Mouse (Mus musculus): ENCODE measurements around the gene Mpp5. TPM values are rescaled to one million over a fixed set of nuclear protein-coding genes. Genes with fewer than 3 reads are reported as not detected.

Gene Mpp5
- polyA plus RNA-seq, 1 experiment from 2014 or later = 24.1 TPM

DNA sequence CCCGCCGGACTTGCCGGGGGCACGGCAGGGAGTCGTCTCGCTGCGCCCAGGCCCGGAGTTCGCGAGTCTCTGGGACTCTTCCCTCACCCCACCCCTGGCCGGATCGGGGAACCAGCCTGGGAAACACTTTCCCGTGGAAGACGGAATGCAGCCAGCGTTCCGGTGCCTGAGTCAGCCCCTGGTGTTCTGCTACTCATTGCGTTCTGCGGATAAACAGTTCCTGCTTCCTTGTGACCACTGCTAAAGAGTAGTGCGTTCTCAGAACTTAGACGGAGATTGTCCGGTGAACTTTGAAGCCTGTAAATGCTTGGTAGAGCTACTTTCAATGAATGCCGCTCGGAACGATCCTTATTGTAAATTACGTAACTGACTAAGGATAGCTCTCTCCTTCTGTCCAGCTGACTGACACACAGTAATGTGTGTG, 683 bp downstream of the Mpp5 start:
- peak overlapping the region; percentile 47 for H3K4me2 ChIP-seq (ENCODE audit: low read depth, severe bottlenecking)
- WGBS = under 1% methylated on average over 25 of the region's 25 CpGs
- ATAC-seq (ENCODE audit: insufficient number of reproducible peaks, low FRiP score, low TSS enrichment, low read depth) (no peak; the same call in 1 of the 2 replicates), DNase-seq (ENCODE audit: low spot score) (peak; percentile 75)
- H3K4me3 ChIP-seq (ENCODE audit: low read depth, low read length) = peak overlapping the region; percentile 92
- no peaks in the 10 kb centered on the region for H3K27me3 ChIP-seq (ENCODE audit: control insufficient read depth, insufficient read depth, low read length)
- no peaks in the 10 kb centered on the region for H3K4me1 ChIP-seq (ENCODE audit: control insufficient read depth, insufficient read depth, low read length)
- no peaks in the 10 kb centered on the region for H3K36me3 ChIP-seq (ENCODE audit: control insufficient read depth, insufficient read depth, low read length)
- peak overlapping the region; percentile 95 for H3K27ac ChIP-seq (replicated peaks; ENCODE audit: low read depth, low read length)
- peak overlapping the region; percentile 89 for H3K9ac ChIP-seq (ENCODE audit: low read length)
- H3K9me3 ChIP-seq (ENCODE audit: control insufficient read depth, low read length) = no peaks in the 10 kb centered on the region

DNA sequence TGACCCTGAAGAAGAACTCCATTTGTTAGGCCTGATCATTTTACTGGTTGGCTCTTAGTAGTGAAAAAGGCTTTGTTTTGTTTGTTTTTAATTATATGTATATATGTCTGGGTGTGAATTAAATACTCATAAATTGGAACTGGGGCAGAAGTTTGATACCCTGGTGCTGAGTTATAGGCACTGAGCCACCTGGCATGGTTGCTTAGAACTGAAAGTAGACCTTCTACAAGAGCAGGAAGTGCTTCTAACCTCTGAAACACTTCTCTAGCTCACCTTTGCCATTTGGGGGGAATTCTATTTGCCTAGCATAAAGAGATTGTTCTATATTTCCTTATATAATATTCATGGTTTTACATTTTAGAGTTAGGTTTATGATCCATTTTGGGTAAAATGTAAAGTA, 13.3 kb downstream of the Mpp5 start:
- no peaks in the 10 kb centered on the region for H3K36me3 ChIP-seq (ENCODE audit: control insufficient read depth, insufficient read depth, low read length)

DNA sequence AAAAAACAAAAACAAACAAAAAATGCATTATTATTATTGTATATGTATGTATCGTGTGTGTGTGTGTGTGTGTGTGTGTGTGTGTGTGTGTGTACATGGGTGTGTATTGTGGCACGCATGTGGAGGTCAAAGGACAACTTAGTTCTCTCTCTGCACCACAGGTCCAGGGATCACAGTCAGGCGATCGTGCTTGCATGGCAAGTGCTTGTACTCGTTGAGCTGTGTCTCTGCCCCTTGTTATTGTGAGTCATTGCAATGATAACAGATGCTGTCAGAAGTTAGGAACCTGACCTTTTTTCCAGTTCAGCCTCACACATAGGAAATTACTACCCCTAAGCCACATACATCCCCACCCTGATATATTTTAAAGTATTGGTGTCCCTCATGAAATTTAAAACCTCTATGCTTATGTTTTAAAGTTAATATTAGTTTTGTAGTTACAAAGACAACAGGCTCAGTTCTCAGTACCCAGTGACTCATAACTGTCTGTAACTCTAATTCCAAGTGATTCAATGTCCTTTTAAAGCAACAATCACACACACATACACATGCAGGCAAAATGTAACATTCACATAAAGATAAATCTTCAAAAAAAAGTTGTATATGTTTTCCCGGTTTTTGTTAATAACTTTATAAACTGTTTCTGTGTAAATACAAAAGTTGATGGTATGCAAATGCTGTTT, 20.5 kb downstream of the Mpp5 start:
- ATAC-seq (ENCODE audit: insufficient number of reproducible peaks, low FRiP score, low TSS enrichment, low read depth) (no peak), DNase-seq (ENCODE audit: low spot score) (no peak)
- Histone ChIP-seq H3K4me2 (ENCODE audit: low read depth, severe bottlenecking) (no peak overlapping the region), H3K36me3 (ENCODE audit: control insufficient read depth, insufficient read depth, low read length) (no peaks in the 10 kb centered on the region), H3K27ac (replicated peaks; ENCODE audit: low read depth, low read length) (no peak overlapping the region), H3K4me1 (ENCODE audit: control insufficient read depth, insufficient read depth, low read length) (no peaks in the 10 kb centered on the region), H3K27me3 (ENCODE audit: control insufficient read depth, insufficient read depth, low read length) (no peaks in the 10 kb centered on the region), H3K9ac (ENCODE audit: low read length) (no peak overlapping the region), H3K4me3 (ENCODE audit: low read depth, low read length) (no peak overlapping the region), H3K9me3 (ENCODE audit: control insufficient read depth, low read length) (no peaks in the 10 kb centered on the region)
- 81% methylated on average over 6 of the region's 6 CpGs for WGBS

More for the DNA sequence above, 13.3 kb downstream of the Mpp5 start:
- Histone ChIP-seq H3K4me2 (ENCODE audit: low read depth, severe bottlenecking) (no peak overlapping the region), H3K27ac (replicated peaks; ENCODE audit: low read depth, low read length) (no peak overlapping the region), H3K27me3 (ENCODE audit: control insufficient read depth, insufficient read depth, low read length) (no peaks in the 10 kb centered on the region), H3K9ac (ENCODE audit: low read length) (no peak overlapping the region), H3K4me1 (ENCODE audit: control insufficient read depth, insufficient read depth, low read length) (no peaks in the 10 kb centered on the region), H3K9me3 (ENCODE audit: control insufficient read depth, low read length) (no peaks in the 10 kb centered on the region), H3K4me3 (ENCODE audit: low read depth, low read length) (no peak overlapping the region)
- ATAC-seq (ENCODE audit: insufficient number of reproducible peaks, low FRiP score, low TSS enrichment, low read depth) (no peak), DNase-seq (ENCODE audit: low spot score) (no peak)

DNA sequence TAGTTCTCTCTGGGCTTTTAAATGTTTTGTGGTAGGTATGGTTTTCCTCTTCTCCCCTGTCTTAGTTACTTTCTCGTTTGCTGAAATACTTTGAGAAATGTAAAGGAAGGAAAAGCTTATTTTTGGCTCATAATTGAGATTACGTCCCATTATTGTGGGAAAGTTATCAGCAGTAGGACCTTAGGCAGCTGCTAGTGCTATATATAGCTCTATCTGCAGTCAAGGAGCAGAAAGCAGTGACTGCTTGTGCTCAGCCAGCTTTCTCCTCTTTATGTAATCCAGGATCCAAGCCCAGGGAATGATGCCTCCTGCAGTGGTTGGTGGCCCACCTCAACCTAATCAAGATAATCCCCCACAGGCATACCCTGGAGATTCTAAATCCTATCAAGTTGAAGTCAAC, 24.5 kb downstream of the Mpp5 start:
- 93% methylated on average over 2 of the region's 2 CpGs for WGBS
- H3K4me2 ChIP-seq (ENCODE audit: low read depth, severe bottlenecking) = no peak overlapping the region
- H3K9ac ChIP-seq (ENCODE audit: low read length) = no peak overlapping the region
- no peak overlapping the region for H3K4me3 ChIP-seq (ENCODE audit: low read depth, low read length)
- H3K36me3 ChIP-seq (ENCODE audit: control insufficient read depth, insufficient read depth, low read length) = no peaks in the 10 kb centered on the region
- DNase-seq (ENCODE audit: low spot score) = no peak
- no peak for ATAC-seq (ENCODE audit: insufficient number of reproducible peaks, low FRiP score, low TSS enrichment, low read depth)
- no peaks in the 10 kb centered on the region for H3K4me1 ChIP-seq (ENCODE audit: control insufficient read depth, insufficient read depth, low read length)
- H3K9me3 ChIP-seq (ENCODE audit: control insufficient read depth, low read length) = no peaks in the 10 kb centered on the region
- H3K27ac ChIP-seq (replicated peaks; ENCODE audit: low read depth, low read length) = no peak overlapping the region
- H3K27me3 ChIP-seq (ENCODE audit: control insufficient read depth, insufficient read depth, low read length) = no peaks in the 10 kb centered on the region

GRCm38 (mm10) chr12:78777916-78778315, 29.2 kb downstream of the Mpp5 start:
- Histone ChIP-seq H3K4me1 (ENCODE audit: control insufficient read depth, insufficient read depth, low read length) (no peaks in the 10 kb centered on the region), H3K9me3 (ENCODE audit: control insufficient read depth, low read length) (no peaks in the 10 kb centered on the region), H3K27me3 (ENCODE audit: control insufficient read depth, insufficient read depth, low read length) (no peaks in the 10 kb centered on the region), H3K36me3 (ENCODE audit: control insufficient read depth, insufficient read depth, low read length) (no peaks in the 10 kb centered on the region), H3K4me2 (ENCODE audit: low read depth, severe bottlenecking) (no peak overlapping the region), H3K4me3 (ENCODE audit: low read depth, low read length) (no peak overlapping the region), H3K27ac (replicated peaks; ENCODE audit: low read depth, low read length) (no peak overlapping the region), H3K9ac (ENCODE audit: low read length) (no peak overlapping the region)
- 47% methylated on average over 2 of the region's 2 CpGs for WGBS
- no peak for DNase-seq (ENCODE audit: low spot score)
- no peak for ATAC-seq (ENCODE audit: insufficient number of reproducible peaks, low FRiP score, low TSS enrichment, low read depth)

DNA sequence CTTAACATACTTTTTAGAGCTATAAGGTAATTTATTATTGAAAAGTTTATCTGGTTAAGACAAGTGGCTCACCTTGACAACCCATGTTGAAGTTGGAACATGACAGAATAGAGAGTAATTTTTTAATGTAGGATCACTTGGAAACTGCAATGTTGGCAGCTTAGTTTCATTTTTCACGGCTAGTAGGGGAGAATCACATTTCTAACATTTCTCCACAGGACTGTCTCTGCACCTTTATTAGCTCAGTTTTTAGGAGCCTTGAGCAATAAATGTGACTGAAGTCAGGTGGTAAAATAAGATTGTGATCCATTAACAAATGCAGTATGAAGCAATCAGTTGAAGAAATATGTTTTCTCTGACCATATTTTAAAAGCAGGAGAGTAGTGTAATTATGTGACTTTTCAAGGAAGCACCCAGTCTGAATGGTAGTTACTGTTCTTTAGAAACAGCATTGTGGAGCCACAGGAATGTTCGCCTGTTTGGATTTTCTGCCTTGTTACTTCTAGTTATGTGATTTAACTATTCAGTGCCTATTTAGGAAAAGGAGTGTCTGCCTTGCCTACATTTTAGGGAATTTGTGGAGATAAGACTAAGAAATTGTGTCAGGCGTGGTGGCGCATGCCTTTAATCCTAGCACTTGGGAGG, 29.8 kb downstream of the Mpp5 start:
- Histone ChIP-seq H3K27ac (replicated peaks; ENCODE audit: low read depth, low read length) (no peak overlapping the region), H3K4me2 (ENCODE audit: low read depth, severe bottlenecking) (no peak overlapping the region), H3K9me3 (ENCODE audit: control insufficient read depth, low read length) (no peaks in the 10 kb centered on the region), H3K27me3 (ENCODE audit: control insufficient read depth, insufficient read depth, low read length) (no peaks in the 10 kb centered on the region), H3K36me3 (ENCODE audit: control insufficient read depth, insufficient read depth, low read length) (no peaks in the 10 kb centered on the region), H3K4me1 (ENCODE audit: control insufficient read depth, insufficient read depth, low read length) (no peaks in the 10 kb centered on the region), H3K9ac (ENCODE audit: low read length) (no peak overlapping the region), H3K4me3 (ENCODE audit: low read depth, low read length) (no peak overlapping the region)
- no peak for ATAC-seq (ENCODE audit: insufficient number of reproducible peaks, low FRiP score, low TSS enrichment, low read depth)
- WGBS = 85% methylated on average over 4 of the region's 4 CpGs
- no peak for DNase-seq (ENCODE audit: low spot score)

- H3K4me2 ChIP-seq (ENCODE audit: low read depth, severe bottlenecking) = no peak overlapping the region
- H3K4me1 ChIP-seq (ENCODE audit: control insufficient read depth, insufficient read depth, low read length) = no peaks in the 10 kb centered on the region
- H3K27ac ChIP-seq (replicated peaks; ENCODE audit: low read depth, low read length) = no peak overlapping the region
- H3K9me3 ChIP-seq (ENCODE audit: control insufficient read depth, low read length) = no peaks in the 10 kb centered on the region
- WGBS = 45% methylated on average over 3 of the region's 3 CpGs
- no peak overlapping the region for H3K4me3 ChIP-seq (ENCODE audit: low read depth, low read length)
- no peaks in the 10 kb centered on the region for H3K27me3 ChIP-seq (ENCODE audit: control insufficient read depth, insufficient read depth, low read length)
- DNase-seq (ENCODE audit: low spot score) (no peak), ATAC-seq (ENCODE audit: insufficient number of reproducible peaks, low FRiP score, low TSS enrichment, low read depth) (no peak)
- H3K36me3 ChIP-seq (ENCODE audit: control insufficient read depth, insufficient read depth, low read length) = no peaks in the 10 kb centered on the region
- no peak overlapping the region for H3K9ac ChIP-seq (ENCODE audit: low read length)
Measured at GRCm38 (mm10) chr12:78788266-78788873, 39.7 kb downstream of the Mpp5 start.

GRCm38 (mm10) chr12:78790791-78791190, 42.1 kb downstream of the Mpp5 start:
- Histone ChIP-seq H3K4me1 (ENCODE audit: control insufficient read depth, insufficient read depth, low read length) (no peaks in the 10 kb centered on the region), H3K9me3 (ENCODE audit: control insufficient read depth, low read length) (no peaks in the 10 kb centered on the region), H3K4me2 (ENCODE audit: low read depth, severe bottlenecking) (no peak overlapping the region), H3K27ac (replicated peaks; ENCODE audit: low read depth, low read length) (no peak overlapping the region), H3K27me3 (ENCODE audit: control insufficient read depth, insufficient read depth, low read length) (no peaks in the 10 kb centered on the region), H3K4me3 (ENCODE audit: low read depth, low read length) (no peak overlapping the region), H3K9ac (ENCODE audit: low read length) (no peak overlapping the region), H3K36me3 (ENCODE audit: control insufficient read depth, insufficient read depth, low read length) (no peaks in the 10 kb centered on the region)
- WGBS = 81% methylated on average over 2 of the region's 2 CpGs
- DNase-seq (ENCODE audit: low spot score) (no peak), ATAC-seq (ENCODE audit: insufficient number of reproducible peaks, low FRiP score, low TSS enrichment, low read depth) (no peak)
